Mouse (Mus musculus) midbrain, embryonic 11.5 days (tissue): ENCODE data around the gene Phactr2. TPM values are rescaled to one million over a fixed set of nuclear protein-coding genes. Genes with fewer than 3 reads are reported as not detected.
"Not testable (repeated sequence)": the region's sequence is repeated elsewhere in the genome, so short reads cannot be mapped to it uniquely, and the experiment has no call there.

Source experiments
- ATAC-seq: fragments of 200-750 bp; cut with Nextera tagmentation; 2 replicates; pipeline ENCODE4 v1.8.0; 2017; ENCODE audit warnings: moderate TSS enrichment, moderate library complexity; ENCODE audit not compliant: low FRiP score
- DNase-seq: peaks from one replicate; pipeline ENCODE4 v3.0.0; 2015; ENCODE audit warnings: low spot score; ENCODE audit errors: missing footprints
- H3K27ac ChIP-seq: fragments of 300-500 bp; sonication (generic); 2 replicates; pipeline ENCODE4 v1.5.1; 2014; ENCODE audit warnings: low read depth, low read length
- H3K27me3 ChIP-seq: fragments of 300-500 bp; sonication (generic); 2 replicates; pipeline ENCODE4 v1.6.1; 2014; ENCODE audit warnings: mild to moderate bottlenecking, low read length, moderate library complexity, mixed read lengths; ENCODE audit not compliant: control insufficient read depth, insufficient read depth
- H3K36me3 ChIP-seq: fragments of 300-500 bp; sonication (generic); 2 replicates; pipeline ENCODE4 v1.6.1; 2014; ENCODE audit warnings: mild to moderate bottlenecking, low read length, moderate library complexity, mixed read lengths; ENCODE audit not compliant: control insufficient read depth, insufficient read depth
- H3K4me1 ChIP-seq: fragments of 300-500 bp; sonication (generic); 2 replicates; pipeline ENCODE4 v1.6.1; 2014; ENCODE audit warnings: low read length; ENCODE audit not compliant: control insufficient read depth, insufficient read depth
- H3K4me2 ChIP-seq: fragments of 300-500 bp; sonication (generic); 2 replicates; pipeline ENCODE4 v1.6.1; 2014; ENCODE audit warnings: mild to moderate bottlenecking, moderate library complexity
- H3K4me3 ChIP-seq: fragments of 300-500 bp; sonication (generic); 2 replicates; pipeline ENCODE4 v1.5.1; 2014; ENCODE audit warnings: low read depth, low read length
- H3K9ac ChIP-seq: fragments of 300-500 bp; sonication (generic); 2 replicates; pipeline ENCODE4 v1.6.1; 2014; ENCODE audit warnings: low read length
- H3K9me3 ChIP-seq: fragments of 300-500 bp; sonication (generic); 2 replicates; pipeline ENCODE4 v1.6.1; 2016; ENCODE audit warnings: low read length; ENCODE audit not compliant: control insufficient read depth
- WGBS: fragments of 180-500 bp; shearing (Covaris S2); extraction: QIAGEN DNeasy Blood & Tissue Kit; methylation state at CpG from one replicate; pipeline ENCODE4 v1.1.7; 2014; 5-methylcytosine and 5-hydroxymethylcytosine counted together
- polyA plus RNA-seq: library from polyadenylated mRNA; unstranded; fragments of >200 nt; fragmentation: Nextera tagmentation; extraction: Ambion mirVana; gene quantifications from 2 replicates; pipeline ENCODE4 v1.2.1, GENCODE M21; 2014

Phactr2 gene
- polyA plus RNA-seq, 1 experiment from 2014 or later, result 13.7 TPM

DNA sequence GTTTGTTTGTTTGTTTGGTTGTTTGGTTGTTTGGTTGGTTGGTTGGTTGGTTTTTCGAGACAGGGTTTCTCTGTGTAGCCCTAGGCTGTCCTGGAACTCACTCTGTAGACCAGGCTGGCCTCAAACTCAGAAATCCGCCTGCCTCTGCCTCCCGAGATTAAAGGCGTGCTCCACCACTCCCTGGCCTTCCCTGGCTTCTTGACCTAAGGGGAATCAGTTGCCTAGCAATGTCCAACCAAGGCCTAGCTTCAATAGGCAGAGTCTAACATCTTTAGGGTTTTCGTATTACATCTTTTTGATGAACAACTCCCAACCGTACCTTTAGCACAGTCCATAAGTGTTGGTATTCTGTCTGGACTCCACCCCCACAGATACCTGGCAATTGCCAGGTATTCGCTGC, 280.7 kb downstream of the Phactr2 start:
- H3K27ac ChIP-seq, H3K9me3 ChIP-seq, H3K36me3 ChIP-seq, H3K4me1 ChIP-seq, DNase-seq, H3K9ac ChIP-seq, H3K27me3 ChIP-seq: not testable (repeated sequence)
- Histone ChIP-seq H3K4me3 (peak overlapping the region; percentile 91; the same call in 1 of the 2 replicates), H3K4me2 (peak overlapping the region; percentile 54)
- WGBS, result 84% methylated on average over 7 of the region's 7 CpGs
- ATAC-seq, result peak; percentile 26; the same call in 1 of the 2 replicates

DNA sequence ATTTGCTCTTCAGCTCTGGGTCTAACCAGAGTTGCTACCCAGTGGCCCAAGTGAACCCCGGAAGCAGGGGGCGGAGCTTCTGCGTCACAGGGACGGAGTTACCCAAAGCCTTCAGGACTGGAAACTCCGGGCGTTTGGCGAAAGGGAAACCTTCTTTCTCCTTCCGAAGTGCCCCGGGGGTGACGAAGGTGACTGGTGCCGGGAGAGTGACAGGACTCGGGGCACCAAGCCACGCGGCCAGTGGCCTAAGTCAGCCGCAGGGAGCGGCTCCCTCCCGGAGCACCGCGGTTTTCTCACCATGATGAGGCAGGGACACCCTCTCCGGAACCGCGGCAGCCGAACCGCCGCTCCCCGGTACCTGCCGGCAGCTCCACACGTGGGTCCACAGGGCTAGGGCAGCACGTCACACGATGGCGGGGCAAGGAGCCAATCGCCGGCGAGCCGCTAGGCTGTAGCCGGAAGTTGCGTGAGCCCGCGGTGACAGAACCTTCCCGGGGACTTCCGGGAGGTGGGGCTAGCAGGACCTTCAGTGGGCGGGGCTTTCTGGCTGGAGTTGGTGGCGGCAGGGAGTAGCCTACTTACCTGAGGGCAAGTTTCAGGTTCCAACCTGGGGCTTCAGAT, 281.4 kb downstream of the Phactr2 start, which contains the start of gene Ltv1:
TSS of gene Ltv1 (minus strand) at position 438 of the 621 bp plus-strand sequence.
- H3K36me3 ChIP-seq, result peaks cover 3% of the 10 kb centered on the region; the same call in 1 of the 2 replicates
- H3K9me3 ChIP-seq, result no peaks in the 10 kb centered on the region
- peak; percentile 97 for DNase-seq
- no peaks in the 10 kb centered on the region for H3K27me3 ChIP-seq
- WGBS, result under 1% methylated on average over 43 of the region's 43 CpGs
- H3K9ac ChIP-seq, result peak within 1 kb of the TSS; percentile 84
- ATAC-seq, result peak; percentile 100
- H3K4me3 ChIP-seq, result peak within 1 kb of the TSS; percentile 91
- peak within 1 kb of the TSS; percentile 54 for H3K4me2 ChIP-seq
- no peak within 1 kb of the TSS for H3K27ac ChIP-seq
- peaks cover 5% of the 10 kb centered on the region for H3K4me1 ChIP-seq

DNA sequence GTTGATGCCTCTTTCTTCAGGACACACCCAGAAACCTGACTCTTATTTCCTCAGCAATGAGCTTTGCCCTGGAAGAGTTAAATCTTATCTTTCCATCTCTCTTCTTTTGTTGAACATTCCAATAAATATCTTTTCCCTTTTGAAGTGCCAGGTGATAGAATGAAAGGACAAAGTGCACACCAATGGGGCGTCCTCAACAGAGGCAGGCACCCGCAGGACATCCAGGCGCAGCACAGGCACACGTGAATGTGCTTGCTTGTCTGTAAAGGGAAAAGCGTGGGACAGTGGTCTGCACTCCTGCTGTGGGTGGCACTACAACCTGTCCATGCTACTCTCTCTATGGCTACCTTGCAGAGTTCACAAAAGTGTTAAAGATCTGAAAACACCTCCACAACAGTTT, 284.3 kb downstream of the Phactr2 start:
- H3K4me1 ChIP-seq, result peaks cover 5% of the 10 kb centered on the region
- no peaks in the 10 kb centered on the region for H3K27me3 ChIP-seq
- peaks cover 5% of the 10 kb centered on the region; the same call in 1 of the 2 replicates for H3K36me3 ChIP-seq
- H3K9ac ChIP-seq, result no peak overlapping the region
- DNase-seq (no peak), ATAC-seq (no peak)
- H3K9me3 ChIP-seq, result no peaks in the 10 kb centered on the region
- H3K27ac ChIP-seq, result no peak overlapping the region
- 95% methylated on average over 5 of the region's 5 CpGs for WGBS
- no peak overlapping the region for H3K4me3 ChIP-seq
- H3K4me2 ChIP-seq, result no peak overlapping the region

DNA sequence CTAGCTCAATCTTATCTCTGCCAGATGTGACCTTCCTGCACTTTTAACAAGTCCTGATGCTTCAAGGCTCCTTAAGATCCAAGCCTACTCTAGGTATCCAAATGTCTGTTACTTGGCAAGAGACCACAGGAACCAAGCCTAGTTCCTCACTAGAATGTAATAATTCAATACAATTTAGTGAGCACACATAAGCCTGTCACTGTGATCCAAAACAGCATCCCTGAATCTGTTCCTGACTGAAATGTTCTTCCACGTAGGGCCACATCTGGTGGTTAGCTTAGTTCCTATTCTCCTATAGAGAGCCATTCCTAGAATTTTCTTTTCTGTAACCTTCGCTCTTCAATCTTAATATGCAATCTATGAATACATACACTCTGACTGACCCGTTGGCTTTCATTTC, 287.5 kb downstream of the Phactr2 start:
- Histone ChIP-seq H3K27me3 (no peaks in the 10 kb centered on the region), H3K9ac (no peak overlapping the region), H3K4me3 (no peak overlapping the region), H3K4me1 (no peaks in the 10 kb centered on the region), H3K4me2 (no peak overlapping the region), H3K9me3 (no peaks in the 10 kb centered on the region), H3K27ac (no peak overlapping the region), H3K36me3 (peaks cover 8% of the 10 kb centered on the region; the same call in 1 of the 2 replicates)
- DNase-seq (no peak), ATAC-seq (no peak)
- 93% methylated on average over 3 of the region's 3 CpGs for WGBS

DNA sequence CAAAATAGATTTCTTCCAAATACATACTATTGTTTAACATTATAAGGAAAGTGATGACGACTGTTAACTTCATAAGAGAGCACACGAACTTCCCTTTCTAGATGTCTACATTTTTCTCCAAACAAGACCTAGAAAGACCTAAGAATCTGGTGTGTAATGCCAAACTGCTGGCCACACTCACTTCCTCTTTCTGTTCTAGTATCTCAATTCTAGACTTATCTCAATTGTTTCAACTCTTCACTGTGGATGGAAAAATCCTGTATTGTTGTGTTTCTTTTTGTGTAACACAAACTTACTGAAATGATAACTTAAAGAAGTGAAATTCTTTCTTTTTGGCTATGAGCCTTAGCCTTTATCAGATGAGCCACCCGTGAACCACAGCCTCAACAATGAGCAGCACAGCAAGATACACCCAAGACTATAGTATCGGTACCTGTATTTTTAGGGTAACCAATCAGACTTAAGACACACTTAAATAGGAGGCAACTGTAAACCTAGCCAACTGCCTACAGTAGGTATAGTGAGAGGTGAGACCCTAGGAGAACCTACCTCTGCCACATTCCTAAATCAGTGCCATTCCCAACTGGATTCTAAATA, 289.9 kb downstream of the Phactr2 start:
- Histone ChIP-seq H3K4me2 (no peak overlapping the region), H3K27me3 (no peaks in the 10 kb centered on the region), H3K9ac (no peak overlapping the region), H3K4me3 (no peak overlapping the region), H3K36me3 (peaks cover 14% of the 10 kb centered on the region; the same call in 1 of the 2 replicates), H3K9me3 (no peaks in the 10 kb centered on the region), H3K4me1 (no peaks in the 10 kb centered on the region), H3K27ac (no peak overlapping the region)
- WGBS, result 95% methylated on average over 4 of the region's 4 CpGs
- no peak for ATAC-seq
- no peak for DNase-seq

DNA sequence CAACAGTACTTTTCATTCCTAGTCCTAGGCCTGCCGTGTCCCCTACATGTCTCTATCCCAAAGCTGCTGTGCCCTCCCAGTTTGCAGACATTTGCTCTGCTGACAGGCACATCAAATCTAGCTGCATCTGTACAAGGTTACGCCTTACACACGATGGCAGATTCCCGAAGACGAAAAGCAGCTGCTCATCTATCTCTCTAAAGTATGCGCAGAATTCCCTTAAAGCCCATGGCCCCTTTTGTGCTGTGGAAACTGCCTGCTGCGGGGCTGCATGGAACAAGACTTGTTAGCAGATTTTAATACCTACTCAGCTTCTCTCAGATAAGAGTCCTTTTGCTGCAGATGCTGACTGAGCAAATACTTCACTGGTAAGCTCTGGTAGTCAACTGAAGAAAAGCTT, 294.0 kb downstream of the Phactr2 start:
- DNase-seq (no peak), ATAC-seq (no peak)
- no peak overlapping the region for H3K9ac ChIP-seq
- no peaks in the 10 kb centered on the region for H3K9me3 ChIP-seq
- 91% methylated on average over 7 of the region's 7 CpGs for WGBS
- H3K27ac ChIP-seq, result no peak overlapping the region
- H3K27me3 ChIP-seq, result no peaks in the 10 kb centered on the region
- H3K4me1 ChIP-seq, result no peaks in the 10 kb centered on the region
- peaks cover 14% of the 10 kb centered on the region; the same call in 1 of the 2 replicates for H3K36me3 ChIP-seq
- no peak overlapping the region for H3K4me2 ChIP-seq
- H3K4me3 ChIP-seq, result no peak overlapping the region

DNA sequence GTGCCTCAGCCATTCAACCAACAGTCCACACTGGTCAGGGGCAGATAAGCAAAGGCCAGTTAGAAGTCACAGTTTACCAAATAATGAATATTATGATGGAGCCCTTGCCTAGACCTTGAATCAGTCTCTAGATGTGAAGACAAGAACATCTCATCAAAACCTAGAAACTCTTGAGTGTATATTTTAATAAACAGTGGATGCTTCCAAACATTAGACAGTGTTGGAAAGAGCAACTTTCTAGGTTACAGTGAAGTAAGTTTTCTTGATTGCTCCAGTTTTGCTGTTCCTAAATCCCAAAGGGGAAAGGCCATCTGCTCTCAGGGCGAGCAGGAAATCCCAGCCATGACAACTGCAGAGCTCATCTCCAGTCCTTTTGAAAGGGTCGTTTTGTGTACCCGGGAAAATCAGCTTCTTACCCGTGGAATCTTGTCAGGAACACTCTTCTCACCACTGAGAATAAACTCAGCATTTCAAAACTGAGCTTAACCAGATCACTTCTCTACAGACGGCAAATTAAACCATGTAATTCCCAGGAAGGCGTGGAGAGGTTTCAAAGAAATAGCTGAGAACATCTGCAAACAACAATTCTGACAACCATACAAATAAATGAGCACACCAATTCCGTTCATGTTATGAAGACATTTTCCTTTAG, 296.1 kb downstream of the Phactr2 start, which contains the start of gene Zc2hc1b:
TSS of gene Zc2hc1b (minus strand) at position 51 of the 652 bp plus-strand sequence.
- no peaks in the 10 kb centered on the region for H3K4me1 ChIP-seq
- no peaks in the 10 kb centered on the region for H3K9me3 ChIP-seq
- no peak within 1 kb of the TSS for H3K27ac ChIP-seq
- no peaks in the 10 kb centered on the region for H3K27me3 ChIP-seq
- no peak within 1 kb of the TSS for H3K4me3 ChIP-seq
- ATAC-seq (no peak), DNase-seq (no peak)
- WGBS, result 73% methylated on average over 7 of the region's 7 CpGs
- peaks cover 14% of the 10 kb centered on the region; the same call in 1 of the 2 replicates for H3K36me3 ChIP-seq
- no peak within 1 kb of the TSS for H3K9ac ChIP-seq
- no peak within 1 kb of the TSS for H3K4me2 ChIP-seq

DNA sequence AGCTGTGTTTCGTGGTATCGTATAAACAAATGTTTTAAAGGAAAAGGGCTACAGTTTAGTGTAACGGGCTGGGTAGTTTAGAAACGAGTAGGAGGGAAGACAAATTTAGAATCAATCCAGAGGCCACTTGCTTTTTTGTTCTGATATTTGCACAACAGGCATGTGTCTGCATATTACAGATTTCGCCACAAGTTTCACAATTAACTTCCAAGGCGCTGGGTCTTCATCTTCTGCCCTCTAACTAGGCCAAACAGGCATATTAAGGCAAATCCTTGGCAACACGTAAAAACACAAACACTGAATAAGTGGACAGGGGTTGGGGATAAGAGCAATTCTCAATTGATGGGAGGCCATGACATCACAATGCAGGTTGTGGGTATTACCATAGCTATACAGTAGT, 298.3 kb downstream of the Phactr2 start:
- no peak for DNase-seq
- H3K4me1 ChIP-seq, result no peaks in the 10 kb centered on the region
- no peaks in the 10 kb centered on the region for H3K27me3 ChIP-seq
- no peak for ATAC-seq
- H3K36me3 ChIP-seq, result peaks cover 6% of the 10 kb centered on the region; the same call in 1 of the 2 replicates
- no peak overlapping the region for H3K4me3 ChIP-seq
- no peaks in the 10 kb centered on the region for H3K9me3 ChIP-seq
- WGBS, result 93% methylated on average over 7 of the region's 7 CpGs
- H3K9ac ChIP-seq, result no peak overlapping the region
- H3K4me2 ChIP-seq, result no peak overlapping the region
- no peak overlapping the region for H3K27ac ChIP-seq

DNA sequence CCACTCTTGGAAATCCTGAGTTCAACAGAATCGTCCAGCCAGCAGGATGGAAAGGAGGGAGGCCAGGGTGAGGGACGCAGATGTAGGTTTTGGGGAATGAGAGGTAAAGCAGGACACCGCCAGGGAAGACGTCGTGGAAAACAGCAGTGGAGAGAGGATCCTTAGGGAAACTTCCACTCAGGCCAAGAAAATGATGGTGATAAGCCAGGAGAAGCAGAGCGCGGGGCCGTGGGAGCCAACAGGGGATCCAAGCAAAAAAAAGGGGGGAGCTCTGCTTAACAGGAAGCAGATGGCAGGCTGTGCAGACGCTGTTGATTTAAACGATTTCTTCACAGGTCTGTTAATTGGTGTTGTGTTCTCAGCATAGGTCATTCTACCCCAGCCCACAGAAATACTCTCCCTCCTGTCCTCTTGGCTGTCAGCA, 301.4 kb downstream of the Phactr2 start:
- Histone ChIP-seq H3K4me2 (no peak overlapping the region), H3K36me3 (no peaks in the 10 kb centered on the region), H3K27ac (no peak overlapping the region), H3K9me3 (no peaks in the 10 kb centered on the region), H3K27me3 (no peaks in the 10 kb centered on the region), H3K4me3 (no peak overlapping the region), H3K4me1 (no peaks in the 10 kb centered on the region), H3K9ac (no peak overlapping the region)
- ATAC-seq (0 out of 2 replicates have a peak, but pooled peaks have one; percentile 16), DNase-seq (no peak)
- 74% methylated on average over 10 of the region's 10 CpGs for WGBS
